Mouse (Mus musculus): ENCODE measurements around the gene Krt12.

- TF ChIP-seq CTCF (IDR thresholded peaks at IDR 0.05; ENCODE audit: low read depth, low read length) (no peak), POLR2A (IDR thresholded peaks at IDR 0.05; ENCODE audit: borderline replicate concordance, low read depth, low read length) (no peak)
These were observed 26.7 kb upstream of the Krt12 start for GRCm38 (mm10) chr11:99448769-99449168.

Data from bone marrow macrophage, adult 2 months (primary cell).